Mouse (Mus musculus) effector memory CD4-positive, alpha-beta T cell, adult 5 months (primary cell): ENCODE measurements around the gene Ccdc80. TPM values are rescaled to one million over a fixed set of nuclear protein-coding genes. Genes with fewer than 3 reads are reported as not detected.

ENCODE experiments used
- polyA plus RNA-seq: library from polyadenylated mRNA; unstranded; fragments of 100-300 nt; shearing (Covaris generic); gene quantifications from one replicate; pipeline ENCODE4 v1.2.1, GENCODE M21; 2017

Ccdc80 gene
- polyA plus RNA-seq = not detected

DNA sequence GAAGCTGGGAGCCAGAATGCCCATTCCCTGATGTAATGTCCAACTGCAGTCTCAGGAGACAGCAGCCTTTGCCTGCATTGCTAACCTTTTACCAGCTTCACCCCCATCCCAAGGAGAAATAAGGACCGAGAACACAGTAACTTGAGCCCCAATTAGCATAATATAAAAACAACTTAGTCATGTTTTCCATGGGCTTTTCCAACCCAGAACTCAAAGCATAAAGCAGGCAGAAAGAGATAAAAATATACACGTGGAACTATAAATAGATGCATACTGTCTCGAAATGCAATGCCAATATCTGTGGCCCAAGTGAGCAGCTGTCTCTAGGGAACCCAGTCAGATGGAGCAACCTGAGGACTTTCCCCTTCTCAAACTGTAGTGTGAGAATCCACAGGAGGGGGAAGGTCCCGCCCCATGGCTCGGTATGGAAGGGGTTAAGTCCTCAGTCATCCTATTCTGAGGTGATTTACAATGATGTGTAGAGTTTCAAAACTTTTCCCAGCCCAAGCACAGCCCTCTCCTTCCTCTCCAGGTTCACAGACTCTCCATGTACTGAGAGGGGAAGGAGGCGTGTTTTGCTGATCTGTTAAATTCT is at the start of gene Ccdc80:
TSS of gene Ccdc80 (plus strand) at position 266 of the 595 bp plus-strand sequence.

DNA sequence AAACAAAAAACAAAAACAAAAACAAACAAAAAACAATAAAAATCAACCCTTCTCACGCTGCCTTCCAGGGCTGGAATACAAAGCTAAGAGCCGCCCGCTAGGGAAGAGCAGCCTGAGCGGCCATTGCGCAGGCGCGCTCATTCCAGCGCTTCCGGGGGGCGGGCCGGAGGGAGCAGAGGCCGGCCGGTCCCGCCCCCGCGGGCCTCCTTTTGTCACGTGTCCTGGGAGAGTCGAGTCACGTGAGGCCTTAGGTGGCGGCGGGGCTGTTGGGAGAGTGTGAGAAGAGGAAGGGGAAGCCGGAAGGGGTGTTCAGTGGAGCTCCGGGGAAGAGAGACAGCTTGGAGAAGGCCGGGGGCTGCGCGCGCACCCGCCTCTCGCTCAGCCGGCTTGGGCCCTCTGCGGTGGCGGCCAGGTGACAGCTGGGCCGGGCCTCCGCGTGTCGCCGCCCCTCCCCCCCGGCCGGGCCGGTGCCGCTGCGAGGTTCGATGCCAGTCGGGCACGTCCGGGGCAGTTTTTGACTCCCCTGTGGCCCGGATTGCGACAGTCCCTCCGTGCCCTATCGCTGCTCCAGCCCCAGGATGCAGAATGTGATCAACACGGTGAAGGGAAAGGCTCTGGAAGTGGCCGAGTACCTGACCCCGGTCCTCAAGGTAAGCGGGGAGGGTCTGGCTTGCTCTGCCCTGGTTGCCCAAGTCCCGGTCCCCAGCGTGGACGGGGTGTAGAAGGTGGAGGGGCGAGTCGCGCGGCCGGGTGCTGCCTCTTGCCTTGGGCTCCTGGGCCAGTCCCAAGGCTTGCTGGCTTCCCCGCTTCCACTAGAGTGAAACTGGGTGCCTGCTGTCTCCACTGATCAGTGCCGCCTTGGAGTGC is 65.6 kb downstream of the Ccdc80 start, which contains the start of the genes Slc35a5 and Atg3:
TSS of gene Slc35a5 (minus strand) at position 185 of the 867 bp plus-strand sequence.
TSS of gene Atg3 (plus strand) at position 264 of the 867 bp plus-strand sequence.

Other genes starting within 250 kb of the Ccdc80 start
- not detected for gene Cd200r2, start 226.3 kb upstream of the Ccdc80 start, polyA plus RNA-seq
- not detected for gene Cd200r3, start 149.7 kb upstream of the Ccdc80 start, polyA plus RNA-seq
- 25.5 TPM for gene Slc35a5, start 65.3 kb downstream of the Ccdc80 start, polyA plus RNA-seq
- 62.9 TPM for gene Atg3, start 65.4 kb downstream of the Ccdc80 start, polyA plus RNA-seq
- gene Btla, start 130.9 kb downstream of the Ccdc80 start, polyA plus RNA-seq = 70.4 TPM